Mouse (Mus musculus) liver, embryonic 14.5 days (tissue): ENCODE results near the gene Chn2. TPM values are rescaled to one million over a fixed set of nuclear protein-coding genes. Genes with fewer than 3 reads are reported as not detected.

Experiments used
- ATAC-seq: fragments of 200-750 bp; cut with Nextera tagmentation; 2 replicates; pipeline ENCODE4 v1.8.0; 2017; ENCODE audit warnings: moderate number of reproducible peaks, mild to moderate bottlenecking, moderate library complexity; ENCODE audit not compliant: insufficient read depth
- DNase-seq, 3 experiments: peaks; one replicate each; pipeline ENCODE4 v3.0.0-alpha.2; 2012 to 2013; ENCODE audit warnings: low read depth in 3 of 3, low spot score in 3 of 3
- H3K27ac ChIP-seq: fragments of 300-500 bp; sonication (generic); 2 replicates; pipeline ENCODE4 v1.5.1; 2014; ENCODE audit warnings: moderate library complexity, mild to moderate bottlenecking, control low read depth, inconsistent platforms
- H3K27me3 ChIP-seq: fragments of 300-500 bp; sonication (generic); 2 replicates; pipeline ENCODE4 v1.6.1; 2014; ENCODE audit warnings: mild to moderate bottlenecking, low read length, moderate library complexity; ENCODE audit not compliant: control insufficient read depth, insufficient read depth
- H3K36me3 ChIP-seq: fragments of 300-500 bp; sonication (generic); replicated peaks from 2 replicates; pipeline ENCODE4 v1.6.1; 2014; ENCODE audit warnings: low read depth; ENCODE audit not compliant: control insufficient read depth, insufficient read depth
- H3K4me1 ChIP-seq, 2 experiments: fragments of 200-500 bp in 1 of 2; fragments of 300-500 bp in 1 of 2; sonication (generic) in 1 of 2; replicated peaks; 2 replicates each; pipeline ENCODE4 v1.6.1; 2012 to 2014; ENCODE audit warnings: antibody characterized with exemption in 1 of 2, inconsistent platforms in 1 of 2, low read length in 1 of 2; ENCODE audit not compliant: control insufficient read depth in 2 of 2, insufficient read depth in 2 of 2
- H3K4me2 ChIP-seq: fragments of 300-500 bp; sonication (generic); 2 replicates; pipeline ENCODE4 v1.6.1; 2014; ENCODE audit warnings: low read depth, mild to moderate bottlenecking, control low read depth, moderate library complexity
- H3K4me3 ChIP-seq, 2 experiments: fragments of 200-500 bp in 1 of 2; fragments of 300-500 bp in 1 of 2; sonication (generic) in 1 of 2; 2 replicates each; pipeline ENCODE4 v1.5.1; 2012 to 2014; ENCODE audit warnings: low read depth in 2 of 2, low read length in 2 of 2, mild to moderate bottlenecking in 2 of 2, control low read depth in 1 of 2, inconsistent platforms in 1 of 2, moderate library complexity in 1 of 2; ENCODE audit not compliant: insufficient read depth in 1 of 2
- H3K9ac ChIP-seq: fragments of 300-500 bp; sonication (generic); replicated peaks from 2 replicates; pipeline ENCODE4 v1.6.1; 2014; ENCODE audit warnings: mild to moderate bottlenecking, control low read depth, moderate library complexity
- H3K9me3 ChIP-seq: fragments of 300-500 bp; sonication (generic); 2 replicates; pipeline ENCODE4 v1.6.1; 2016; ENCODE audit warnings: low read length, mixed read lengths; ENCODE audit not compliant: control insufficient read depth
- CTCF ChIP-seq: IDR thresholded peaks from 2 replicates; pipeline ENCODE4 v1.5.1; 2016; ENCODE audit warnings: antibody characterized with exemption, low read depth, control low read depth
- EP300 ChIP-seq: IDR thresholded peaks from 2 replicates; pipeline ENCODE4 v1.6.1; 2016; ENCODE audit warnings: antibody characterized with exemption, low read depth
- WGBS: fragments of 180-500 bp; shearing (Covaris S2); extraction: QIAGEN DNeasy Blood & Tissue Kit; methylation state at CpG from one replicate; pipeline ENCODE4 v1.1.7; 2014; ENCODE audit not compliant: insufficient replicate concordance; 5-methylcytosine and 5-hydroxymethylcytosine counted together
- polyA plus RNA-seq, 2 experiments: library from polyadenylated mRNA; depleted of rRNA in 1 of 2; stranded (reverse) in 1 of 2; unstranded in 1 of 2; fragments of >200 nt; fragmentation: Nextera tagmentation in 1 of 2; extraction: Ambion mirVana in 1 of 2; gene quantifications; 2 replicates each; pipeline versions ENCODE4 v1.2.1 to v1.2.3; 2012 to 2014

Gene Chn2
- polyA plus RNA-seq, 2 experiments, result 1.7 to 4.3 TPM

DNA sequence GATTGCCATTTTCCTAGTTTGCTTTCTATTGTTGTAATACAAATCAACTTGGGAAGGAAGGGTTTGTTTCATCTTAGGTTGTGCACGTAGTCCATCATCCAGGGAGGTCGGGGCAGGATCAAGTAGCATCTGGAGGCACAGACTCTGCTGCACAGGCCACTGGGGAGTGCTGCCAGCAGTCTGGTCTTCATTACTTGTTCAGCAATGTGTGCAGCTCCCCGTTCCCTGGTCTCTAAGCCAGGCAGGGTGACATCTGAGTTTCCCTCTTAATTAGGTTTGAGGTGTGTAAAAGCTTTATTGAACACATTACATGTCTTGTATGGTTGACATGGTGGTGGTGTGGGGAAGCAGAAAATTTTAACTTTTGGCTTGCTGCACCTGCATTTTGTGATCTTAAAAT lies 79.0 kb downstream of the Chn2 start:
- ATAC-seq (no peak), DNase-seq (no peak)
- no peak overlapping the region for H3K9ac ChIP-seq
- 65% methylated on average over 3 of the region's 3 CpGs for WGBS
- no peaks in the 10 kb centered on the region for H3K36me3 ChIP-seq
- TF ChIP-seq EP300 (no peak), CTCF (no peak)
- H3K9me3 ChIP-seq, result no peaks in the 10 kb centered on the region
- no peak overlapping the region for H3K27ac ChIP-seq
- no peak overlapping the region for H3K4me3 ChIP-seq
- no peaks in the 10 kb centered on the region for H3K27me3 ChIP-seq
- peaks cover 0 to 9% of the 10 kb centered on the region in 2 experiments; a peak in 2 of 4 replicates for H3K4me1 ChIP-seq
- H3K4me2 ChIP-seq, result no peak overlapping the region

DNA sequence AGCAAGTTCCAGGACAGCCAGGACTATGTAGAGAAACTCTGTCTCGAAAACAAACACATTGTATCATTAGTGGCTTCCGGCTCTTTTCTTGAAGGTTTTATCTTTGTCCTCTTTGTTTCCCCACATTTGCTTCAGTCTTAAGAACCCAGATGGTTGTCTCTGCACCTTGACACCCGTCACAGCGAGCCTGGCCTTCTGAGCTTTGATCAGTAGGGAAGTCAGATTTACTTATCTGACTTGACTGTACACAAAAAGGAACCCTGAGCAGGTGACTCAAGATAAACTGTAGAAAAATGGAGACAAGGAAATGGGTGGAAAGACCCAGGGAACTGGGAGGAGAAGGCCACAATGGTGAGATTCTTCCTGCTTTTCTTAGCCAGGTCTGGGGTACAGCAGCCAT lies 79.5 kb downstream of the Chn2 start:
- no peak overlapping the region for H3K4me2 ChIP-seq
- H3K27me3 ChIP-seq, result no peaks in the 10 kb centered on the region
- no peaks in the 10 kb centered on the region for H3K36me3 ChIP-seq
- no peak overlapping the region for H3K27ac ChIP-seq
- TF ChIP-seq CTCF (no peak), EP300 (no peak)
- H3K9ac ChIP-seq, result no peak overlapping the region
- peaks cover 0 to 9% of the 10 kb centered on the region in 2 experiments; a peak in 2 of 4 replicates for H3K4me1 ChIP-seq
- ATAC-seq (no peak), DNase-seq (no peak)
- H3K9me3 ChIP-seq, result no peaks in the 10 kb centered on the region
- no peak overlapping the region for H3K4me3 ChIP-seq
- WGBS, result 17% methylated on average over 4 of the region's 4 CpGs

DNA sequence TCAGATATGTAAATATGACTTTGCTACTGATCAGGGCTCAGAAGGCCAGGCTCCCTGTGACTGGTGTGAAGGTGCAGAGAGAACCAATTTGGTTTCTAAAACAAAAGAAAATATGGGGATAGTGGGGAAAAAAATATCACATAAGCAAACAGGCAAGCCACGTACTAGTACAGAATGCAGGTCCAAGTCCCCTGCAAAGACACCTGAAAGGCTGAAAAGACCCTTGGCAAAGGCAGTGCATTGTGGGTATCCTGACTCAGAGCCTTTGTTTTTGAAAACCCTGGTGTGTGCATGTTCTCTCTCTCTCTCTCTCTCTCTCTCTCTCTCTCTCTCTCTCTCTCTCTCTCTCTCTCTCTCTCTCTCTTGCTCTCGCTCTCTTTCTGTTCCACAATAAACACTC lies 80.1 kb downstream of the Chn2 start:
- H3K27me3 ChIP-seq, result no peaks in the 10 kb centered on the region
- H3K4me1 ChIP-seq, result peaks cover 0 to 9% of the 10 kb centered on the region in 2 experiments; a peak in 2 of 4 replicates
- DNase-seq (no peak), ATAC-seq (no peak)
- H3K4me2 ChIP-seq, result no peak overlapping the region
- no peaks in the 10 kb centered on the region for H3K9me3 ChIP-seq
- no peak overlapping the region for H3K9ac ChIP-seq
- 51% methylated on average over 2 of the region's 2 CpGs for WGBS
- no peaks in the 10 kb centered on the region for H3K36me3 ChIP-seq
- no peak overlapping the region for H3K27ac ChIP-seq
- H3K4me3 ChIP-seq, result no peak overlapping the region
- no peak for TF ChIP-seq CTCF
- TF ChIP-seq EP300, result no peak

DNA sequence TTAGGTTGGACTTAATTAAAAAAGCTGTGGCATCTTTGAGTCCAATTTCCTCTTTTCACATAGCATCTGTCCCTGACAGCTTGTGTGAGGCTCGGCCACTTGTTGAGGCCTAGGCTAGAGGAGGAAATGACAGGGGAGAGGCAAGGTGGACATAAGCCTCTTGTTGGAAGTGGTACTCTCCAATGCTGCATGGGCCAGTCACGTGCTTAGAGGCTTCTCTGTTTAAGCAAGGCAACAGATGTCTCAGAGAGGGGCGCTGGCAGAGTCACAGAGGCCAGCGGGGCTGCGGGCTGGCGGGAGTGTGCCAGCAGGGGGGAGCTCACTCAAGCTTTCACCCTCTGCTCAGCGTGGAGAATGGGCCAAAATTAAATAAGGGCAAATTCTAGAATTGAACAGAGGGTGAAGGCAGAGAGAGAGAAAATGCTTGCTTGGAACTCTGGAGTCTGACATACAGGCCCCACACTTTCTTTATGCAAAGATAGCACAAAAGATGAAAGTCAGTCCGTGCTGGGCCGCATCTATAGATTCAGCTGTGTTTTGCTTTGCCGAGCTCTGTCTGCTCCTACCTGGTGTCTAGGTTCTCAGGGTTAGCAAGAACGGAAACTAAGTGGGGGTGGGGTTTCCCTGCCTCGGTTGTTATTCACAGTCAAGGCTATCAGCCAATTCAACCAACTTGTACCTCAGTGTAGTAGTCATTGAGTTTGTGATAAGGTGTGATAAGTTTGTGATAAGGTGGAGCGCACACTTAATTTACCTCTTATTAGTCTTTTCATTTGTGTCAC lies 80.7 kb downstream of the Chn2 start:
- no peaks in the 10 kb centered on the region for H3K9me3 ChIP-seq
- no peak overlapping the region for H3K27ac ChIP-seq
- H3K36me3 ChIP-seq, result no peaks in the 10 kb centered on the region
- no peak overlapping the region for H3K4me2 ChIP-seq
- no peaks in the 10 kb centered on the region for H3K27me3 ChIP-seq
- no peak overlapping the region for H3K9ac ChIP-seq
- no peak for TF ChIP-seq CTCF
- no peak for TF ChIP-seq EP300
- WGBS, result 29% methylated on average over 13 of the region's 13 CpGs
- ATAC-seq (no peak), DNase-seq (no peak)
- H3K4me3 ChIP-seq, result no peak overlapping the region
- H3K4me1 ChIP-seq, result peaks cover 0 to 9% of the 10 kb centered on the region in 2 experiments; a peak in 2 of 4 replicates

DNA sequence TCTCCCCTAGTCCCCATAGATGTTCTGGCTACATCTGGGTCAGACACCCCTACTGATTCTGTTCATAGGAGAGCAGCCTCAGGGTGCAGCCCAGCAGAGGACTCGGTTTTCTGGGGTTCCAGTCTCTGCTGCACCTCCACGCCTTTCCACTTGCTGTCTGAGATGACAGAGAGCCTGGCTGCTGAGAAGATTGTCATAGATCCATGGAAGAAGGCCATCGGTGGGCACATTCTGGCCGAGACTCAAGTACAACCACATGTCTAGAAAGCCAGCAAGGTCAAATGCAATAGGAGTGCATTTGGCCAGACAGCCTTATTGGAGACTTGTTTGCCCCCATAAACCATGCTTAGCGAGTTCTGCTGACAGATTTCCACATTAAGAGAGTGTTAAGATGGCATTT lies 81.5 kb downstream of the Chn2 start:
- Histone ChIP-seq H3K27me3 (no peaks in the 10 kb centered on the region), H3K4me3 (no peak overlapping the region), H3K9ac (no peak overlapping the region), H3K27ac (no peak overlapping the region), H3K36me3 (no peaks in the 10 kb centered on the region), H3K9me3 (no peaks in the 10 kb centered on the region), H3K4me1 (peaks cover 0 to 13% of the 10 kb centered on the region in 2 experiments; a peak in 2 of 4 replicates), H3K4me2 (no peak overlapping the region)
- 67% methylated on average over 5 of the region's 5 CpGs for WGBS
- DNase-seq (no peak), ATAC-seq (no peak)
- TF ChIP-seq CTCF (no peak), EP300 (no peak)
